Mouse (Mus musculus): Measurements from ENCODE around the gene Galnt17. TPM values are rescaled to one million over a fixed set of nuclear protein-coding genes. Genes with fewer than 3 reads are reported as not detected.

Gene Galnt17
- total RNA-seq, 2 experiments from 2014 or later = 36.4 to 38.6 TPM

DNA sequence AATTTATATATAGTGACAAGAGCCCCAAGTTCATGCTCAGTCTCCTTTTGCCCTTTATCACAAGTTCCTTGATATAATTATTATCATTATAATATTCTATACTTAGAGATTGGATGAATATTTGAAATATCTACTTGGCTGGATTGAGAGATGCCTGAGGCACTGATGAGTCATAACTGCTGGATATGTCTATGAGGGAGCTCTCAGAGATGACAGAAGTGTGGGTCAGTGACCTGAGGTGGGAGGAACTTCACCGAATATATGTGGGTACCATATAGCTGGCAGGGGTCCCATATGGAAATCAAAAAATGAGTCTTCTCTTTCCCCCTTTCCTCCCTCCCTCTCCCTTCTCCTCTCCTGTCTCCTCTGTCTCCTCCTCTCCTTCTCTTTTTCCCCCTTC lies 127.5 kb downstream of the Galnt17 start:
- H3K4me3 ChIP-seq = no peak overlapping the region
- H3K27ac ChIP-seq = peak overlapping the region; percentile 58; the same call in 1 of the 2 replicates
- no peak for DNase-seq (ENCODE audit: extremely low spot score in 1 of 2, low spot score in 2 of 2)
- intact Hi-C loops (cut with DNase I) = loop anchor here (1.0 to 5.0 kb wide), 3 partner anchors 63 to 112 kb away; no protein-coding TSS in a partner anchor
- no peak for TF ChIP-seq CTCF (IDR thresholded peaks at IDR 0.05)

DNA sequence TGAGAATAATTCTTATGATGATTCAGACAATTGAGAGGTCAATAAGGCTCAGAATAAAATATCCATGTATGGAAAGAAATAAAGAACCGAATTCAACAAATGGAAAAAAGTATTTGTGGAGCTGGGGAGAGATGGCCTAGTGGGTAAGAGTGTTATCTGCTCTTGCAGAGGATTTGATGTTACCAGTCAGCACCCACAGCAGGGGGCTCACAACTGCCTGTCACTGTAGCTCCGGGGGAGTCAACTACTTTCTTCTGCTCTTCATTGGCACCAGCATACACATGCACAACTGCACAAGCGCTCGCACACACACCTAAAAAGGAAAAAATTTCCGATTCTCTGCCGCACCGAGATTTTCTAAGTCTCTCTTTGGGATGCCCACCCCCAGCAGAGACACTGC lies 130.4 kb downstream of the Galnt17 start:
- Histone ChIP-seq H3K4me3 (no peak overlapping the region), H3K27ac (no peak overlapping the region)
- TF ChIP-seq CTCF (IDR thresholded peaks at IDR 0.05) = no peak
- intact Hi-C loops (cut with DNase I) = no loop called here
- DNase-seq (ENCODE audit: extremely low spot score in 1 of 2, low spot score in 2 of 2) = no peak

DNA sequence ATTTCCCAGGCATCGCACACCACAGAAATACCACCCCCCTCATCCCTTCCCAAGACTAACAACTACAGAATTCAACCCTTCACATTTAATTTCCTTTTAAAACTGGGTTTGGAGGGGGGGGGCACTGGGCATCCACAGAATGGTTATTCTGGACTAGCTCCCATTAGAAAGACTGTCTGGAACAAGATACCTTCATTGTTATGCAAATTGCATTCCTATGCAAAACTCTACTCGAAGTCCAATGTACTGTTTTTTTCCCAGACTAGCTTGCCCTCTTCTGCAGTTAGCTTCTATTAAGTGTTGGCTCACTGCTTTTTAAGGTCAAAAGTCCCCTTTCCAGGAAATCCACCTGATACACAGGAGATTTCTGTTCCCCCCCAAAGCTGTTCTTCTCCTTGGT lies 131.1 kb downstream of the Galnt17 start:
- no peak for TF ChIP-seq CTCF (IDR thresholded peaks at IDR 0.05)
- DNase-seq (ENCODE audit: extremely low spot score in 1 of 2, low spot score in 2 of 2) = no peak
- Histone ChIP-seq H3K27ac (no peak overlapping the region), H3K4me3 (no peak overlapping the region)
- intact Hi-C loops (cut with DNase I) = no loop called here

DNA sequence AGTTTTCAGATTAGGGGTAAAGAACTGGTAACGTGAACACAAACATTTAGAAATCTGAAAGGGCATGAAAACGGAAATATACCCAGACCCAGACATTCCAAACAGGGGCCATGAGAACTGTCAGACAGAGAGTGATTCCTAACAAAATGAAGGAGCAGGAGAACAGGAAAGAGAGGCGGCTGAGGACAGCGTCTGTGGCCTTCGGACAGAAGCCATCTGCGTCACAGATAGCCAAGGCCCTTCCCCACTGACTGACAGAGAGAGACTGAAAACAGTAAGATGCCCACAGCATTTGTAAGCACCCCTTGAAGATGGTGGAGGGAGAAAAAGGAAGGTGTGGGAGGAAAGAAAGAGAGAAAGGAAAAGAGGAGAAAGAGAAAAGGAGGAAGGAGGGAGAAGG lies 139.1 kb downstream of the Galnt17 start:
- Histone ChIP-seq H3K27ac (no peak overlapping the region), H3K4me3 (no peak overlapping the region)
- TF ChIP-seq CTCF (IDR thresholded peaks at IDR 0.05) = no peak
- no peak for DNase-seq (ENCODE audit: extremely low spot score in 1 of 2, low spot score in 2 of 2)
- intact Hi-C loops (cut with DNase I) = no loop called here

DNA sequence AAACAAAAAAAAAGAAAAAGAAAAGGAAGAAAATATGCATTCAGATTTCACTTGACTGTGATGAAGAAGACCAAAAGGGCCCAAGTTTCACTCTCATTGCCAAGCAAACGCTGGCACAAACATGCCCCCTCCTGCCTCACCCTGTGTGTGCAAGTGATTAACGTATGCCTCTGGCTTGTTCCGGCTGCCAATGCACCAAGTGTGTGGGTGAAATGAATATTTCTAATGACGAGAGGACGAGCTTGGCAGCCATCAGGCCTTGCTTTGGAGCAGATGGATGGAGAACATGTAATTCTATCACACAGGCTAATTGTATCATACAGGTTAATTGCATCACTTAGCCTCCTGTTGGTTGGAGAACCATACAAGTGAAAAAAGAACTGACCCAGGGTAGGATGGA lies 140.9 kb downstream of the Galnt17 start:
- intact Hi-C loops (cut with DNase I) = no loop called here
- DNase-seq (ENCODE audit: extremely low spot score in 1 of 2, low spot score in 2 of 2) = peak in 1 of 2 experiments; percentile 15
- H3K4me3 ChIP-seq = no peak overlapping the region
- TF ChIP-seq CTCF (IDR thresholded peaks at IDR 0.05) = no peak
- no peak overlapping the region for H3K27ac ChIP-seq

DNA sequence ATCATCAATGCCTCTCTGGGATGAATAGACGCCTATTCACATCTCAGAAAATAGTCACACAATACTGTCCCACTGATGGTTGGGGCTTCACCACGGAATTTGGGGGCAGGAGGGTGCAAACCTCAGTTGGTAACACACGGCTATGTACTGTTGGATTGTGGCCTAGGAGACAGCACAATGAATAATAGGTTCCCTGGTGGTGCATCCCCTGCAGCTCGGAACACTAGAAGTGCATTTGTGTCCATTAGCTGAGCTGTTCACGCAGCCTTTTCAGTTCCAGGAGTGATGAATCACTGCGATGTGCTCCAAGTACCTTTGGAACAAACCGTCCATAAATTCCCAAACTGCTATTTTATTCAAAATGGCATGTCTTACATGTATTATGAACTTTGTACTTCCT lies 142.6 kb downstream of the Galnt17 start:
- intact Hi-C loops (cut with DNase I) = no loop called here
- no peak for TF ChIP-seq CTCF (IDR thresholded peaks at IDR 0.05)
- DNase-seq (ENCODE audit: extremely low spot score in 1 of 2, low spot score in 2 of 2) = no peak
- Histone ChIP-seq H3K27ac (no peak overlapping the region), H3K4me3 (no peak overlapping the region)

DNA sequence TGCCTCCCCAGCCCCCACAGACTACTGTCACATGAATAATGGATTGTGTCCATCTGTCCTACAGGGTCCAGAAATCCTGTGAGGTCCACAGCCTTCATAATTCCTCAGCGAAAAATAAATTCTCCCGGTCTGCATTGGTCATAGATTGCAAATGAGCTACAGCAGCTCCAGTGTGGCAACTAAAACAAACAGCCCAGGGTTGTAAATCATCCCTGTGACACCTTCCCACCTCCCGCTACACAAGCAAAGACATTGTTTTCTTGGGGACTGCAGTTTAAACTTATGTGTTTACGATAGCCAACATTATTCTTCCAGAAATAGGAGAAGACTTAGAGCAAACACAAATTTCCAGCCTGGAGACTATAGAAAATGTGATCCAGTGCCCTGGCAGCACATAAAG lies 150.4 kb downstream of the Galnt17 start:
- H3K4me3 ChIP-seq = no peak overlapping the region
- intact Hi-C loops (cut with DNase I) = loop anchor here (5.0 kb wide), 1 partner anchor 269 kb away; no protein-coding TSS in a partner anchor
- DNase-seq (ENCODE audit: extremely low spot score in 1 of 2, low spot score in 2 of 2) = no peak
- H3K27ac ChIP-seq = no peak overlapping the region
- TF ChIP-seq CTCF (IDR thresholded peaks at IDR 0.05) = no peak

DNA sequence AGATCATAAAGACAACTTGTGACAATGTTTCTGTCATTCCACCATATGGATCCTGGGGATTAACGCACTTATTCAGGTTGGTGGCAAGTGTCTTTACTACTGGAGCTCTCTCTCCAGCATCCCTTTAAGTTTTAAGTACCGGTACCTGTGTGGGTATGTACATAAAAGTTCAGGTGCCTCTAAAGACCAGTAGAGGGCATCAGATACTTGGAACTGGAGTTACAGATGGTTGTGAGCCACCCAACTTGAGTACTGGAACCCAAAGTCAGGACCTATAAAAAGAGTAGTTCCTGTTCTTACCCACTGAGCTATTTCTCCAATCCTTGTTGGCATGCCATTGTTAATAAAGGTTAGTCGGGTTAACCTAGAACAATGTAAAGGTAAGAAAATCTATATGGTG lies 152.0 kb downstream of the Galnt17 start:
- no peak overlapping the region for H3K4me3 ChIP-seq
- DNase-seq (ENCODE audit: extremely low spot score in 1 of 2, low spot score in 2 of 2) = no peak
- peak; percentile 27 for TF ChIP-seq CTCF (IDR thresholded peaks at IDR 0.05)
- no peak overlapping the region for H3K27ac ChIP-seq
- intact Hi-C loops (cut with DNase I) = loop anchor here (5.0 kb wide), 1 partner anchor 271 kb away; no protein-coding TSS in a partner anchor

DNA sequence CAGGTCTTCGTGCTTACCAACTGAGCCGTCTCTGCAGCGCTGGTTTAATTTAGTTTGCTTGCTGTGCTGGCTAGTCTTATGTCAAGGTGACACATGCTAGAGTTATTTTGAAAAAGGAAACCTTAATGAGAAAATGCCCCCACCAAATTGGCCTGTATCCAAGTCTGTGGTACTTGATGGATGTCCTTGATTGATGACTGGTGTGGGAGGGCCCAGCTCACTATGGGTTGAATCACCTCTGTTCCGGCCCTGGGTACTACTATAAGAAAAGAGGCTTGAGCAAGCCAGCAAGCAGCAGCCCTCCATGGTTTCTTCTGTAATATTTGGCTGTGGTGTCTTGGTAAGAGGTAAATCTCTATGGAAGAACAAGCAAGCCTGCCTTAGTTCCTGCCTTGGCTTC lies 165.7 kb downstream of the Galnt17 start:
- intact Hi-C loops (cut with DNase I) = no loop called here
- DNase-seq (ENCODE audit: extremely low spot score in 1 of 2, low spot score in 2 of 2) = no peak
- Histone ChIP-seq H3K4me3 (no peak overlapping the region), H3K27ac (no peak overlapping the region)
- no peak for TF ChIP-seq CTCF (IDR thresholded peaks at IDR 0.05)

DNA sequence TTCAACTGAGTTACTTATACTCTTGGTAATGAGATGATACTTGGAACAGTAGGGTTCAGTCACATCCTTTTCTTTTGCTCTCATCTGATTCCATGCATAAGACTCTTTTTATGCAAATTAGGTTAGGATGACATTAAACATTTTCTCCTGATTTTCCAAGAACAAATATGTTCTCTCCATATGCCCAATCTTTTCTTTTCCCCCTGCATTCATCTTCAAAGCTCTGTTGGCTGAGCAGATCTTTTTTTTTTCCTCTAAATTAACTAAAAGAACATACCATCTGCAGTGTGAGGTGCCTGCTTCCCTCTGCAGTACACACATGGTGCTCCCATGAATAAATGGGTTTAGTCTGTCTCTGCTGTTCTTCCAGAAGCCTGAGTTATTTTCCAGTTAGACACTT lies 173.5 kb downstream of the Galnt17 start:
- peak overlapping the region; percentile 55 for H3K27ac ChIP-seq
- TF ChIP-seq CTCF (IDR thresholded peaks at IDR 0.05) = no peak
- no peak for DNase-seq (ENCODE audit: extremely low spot score in 1 of 2, low spot score in 2 of 2)
- intact Hi-C loops (cut with DNase I) = loop anchor here (1.0 to 2.0 kb wide), 2 partner anchors 16 to 134 kb away; no protein-coding TSS in a partner anchor
- no peak overlapping the region for H3K4me3 ChIP-seq

DNA sequence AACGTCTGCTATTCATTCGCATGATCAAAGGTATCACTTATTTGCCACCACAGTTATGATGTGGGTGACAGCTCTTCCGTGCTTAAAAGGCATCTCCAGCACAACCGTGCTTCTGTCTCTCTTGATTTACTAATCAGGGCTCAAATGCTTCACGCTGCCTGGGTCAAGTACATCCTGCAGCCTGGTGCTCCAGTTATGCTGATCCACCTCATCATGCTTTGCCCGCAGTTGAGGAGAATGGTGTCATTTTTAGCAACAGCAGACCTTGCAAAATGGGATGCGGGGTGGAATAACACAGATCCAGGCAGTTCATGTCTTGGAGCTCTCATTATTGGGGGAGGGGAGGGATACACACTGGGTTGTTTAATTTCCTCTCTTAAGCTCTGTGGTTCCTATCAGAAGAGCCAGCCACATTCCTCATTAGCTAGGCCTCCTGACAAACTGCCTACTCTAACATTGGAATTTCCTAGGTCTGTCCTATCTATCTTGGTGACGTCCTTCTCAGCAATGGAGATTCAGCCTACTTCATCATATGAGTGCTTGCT lies 187.9 kb downstream of the Galnt17 start:
- intact Hi-C loops (cut with DNase I) = no loop called here
- H3K4me3 ChIP-seq = no peak overlapping the region
- no peak overlapping the region for H3K27ac ChIP-seq
- DNase-seq (ENCODE audit: extremely low spot score in 1 of 2, low spot score in 2 of 2) = no peak
- no peak for TF ChIP-seq CTCF (IDR thresholded peaks at IDR 0.05)

DNA sequence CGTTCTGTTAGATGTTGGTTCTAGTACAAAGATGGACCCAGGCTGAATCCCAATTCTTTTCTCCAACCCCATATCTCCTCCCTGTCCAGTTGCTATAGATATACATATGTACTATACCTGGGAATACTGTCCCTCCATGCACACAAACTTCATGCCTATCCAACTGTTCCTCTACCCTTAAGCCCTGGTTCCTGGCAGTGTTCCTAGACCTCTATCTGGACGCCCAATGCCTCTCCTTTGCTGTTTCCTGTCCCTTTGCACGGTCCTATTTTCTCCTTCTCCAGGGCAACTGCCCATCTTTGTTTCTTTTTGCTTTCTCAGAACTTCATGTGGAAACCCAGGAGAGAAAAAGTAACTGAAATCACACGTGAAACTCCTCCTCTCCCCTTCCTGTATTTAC lies 188.4 kb downstream of the Galnt17 start:
- no peak for DNase-seq (ENCODE audit: extremely low spot score in 1 of 2, low spot score in 2 of 2)
- no peak overlapping the region for H3K27ac ChIP-seq
- TF ChIP-seq CTCF (IDR thresholded peaks at IDR 0.05) = no peak
- intact Hi-C loops (cut with DNase I) = loop anchor here (2.0 to 10.0 kb wide), 2 partner anchors 15 to 145 kb away; no protein-coding TSS in a partner anchor
- no peak overlapping the region for H3K4me3 ChIP-seq

DNA sequence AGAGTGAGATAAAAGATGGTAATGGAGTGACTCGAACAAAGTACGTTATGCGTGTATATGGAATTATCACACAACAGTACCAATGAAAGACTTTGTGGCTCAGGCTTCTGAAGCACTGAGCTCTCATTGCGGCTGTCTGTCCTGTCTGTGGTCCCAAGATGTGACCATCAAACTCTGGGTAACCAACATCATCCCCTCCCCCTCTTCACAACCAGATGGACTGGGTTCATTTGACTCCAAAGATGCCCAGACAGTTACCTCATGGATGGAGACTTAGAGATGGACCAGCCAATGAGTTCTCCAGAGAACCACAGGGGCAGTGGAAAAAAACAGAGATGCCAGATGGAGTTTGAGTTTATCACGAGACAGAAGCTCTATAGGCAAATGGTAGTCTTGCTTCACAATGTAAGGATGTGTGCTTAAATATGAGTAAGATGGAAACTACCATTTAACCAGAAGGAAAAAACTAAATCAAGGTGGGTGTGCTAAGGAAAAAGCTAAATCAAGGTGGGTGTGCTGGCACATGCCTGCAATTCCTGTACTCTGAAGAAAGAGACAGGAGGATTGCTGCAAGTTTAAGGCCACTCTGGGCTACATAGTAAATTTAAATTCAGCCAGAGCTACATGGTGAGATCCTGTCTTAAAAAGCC lies 190.8 kb downstream of the Galnt17 start:
- intact Hi-C loops (cut with DNase I) = loop anchor here (1.0 to 10.0 kb wide), 4 partner anchors 17 to 147 kb away; no protein-coding TSS in a partner anchor
- H3K27ac ChIP-seq = no peak overlapping the region
- TF ChIP-seq CTCF (IDR thresholded peaks at IDR 0.05) = no peak
- DNase-seq (ENCODE audit: extremely low spot score in 1 of 2, low spot score in 2 of 2) = no peak
- no peak overlapping the region for H3K4me3 ChIP-seq
